Mouse (Mus musculus) myocyte (in vitro differentiated cells): ENCODE measurements at regions not wholly inside any gene's neighbourhood (a gene's known extent, or its start where the extent isn't known, plus 50 kb on each side); places are given as distances from the start of the nearest gene placed in this dataset.

ENCODE experiments used
- E2F4 ChIP-seq: IDR thresholded peaks from one replicate; pipeline ENCODE4 v1.6.1; 2011; ENCODE audit warnings: mild to moderate bottlenecking, control low read depth, moderate library complexity; ENCODE audit not compliant: insufficient read depth
- POLR2A ChIP-seq: IDR thresholded peaks from one replicate; pipeline ENCODE4 v1.6.1; 2011; ENCODE audit warnings: low read depth, mild to moderate bottlenecking, control low read depth, moderate library complexity; ENCODE audit not compliant: insufficient read length

- no peak for TF ChIP-seq E2F4
- TF ChIP-seq POLR2A = no peak
These were observed 120.7 kb upstream of the Dio3 start for GRCm38 (mm10) chr12:110157998-110158747.
